Comparison of ENCODE assay signal across 17 mouse cellular contexts in the genomic region with DNA sequence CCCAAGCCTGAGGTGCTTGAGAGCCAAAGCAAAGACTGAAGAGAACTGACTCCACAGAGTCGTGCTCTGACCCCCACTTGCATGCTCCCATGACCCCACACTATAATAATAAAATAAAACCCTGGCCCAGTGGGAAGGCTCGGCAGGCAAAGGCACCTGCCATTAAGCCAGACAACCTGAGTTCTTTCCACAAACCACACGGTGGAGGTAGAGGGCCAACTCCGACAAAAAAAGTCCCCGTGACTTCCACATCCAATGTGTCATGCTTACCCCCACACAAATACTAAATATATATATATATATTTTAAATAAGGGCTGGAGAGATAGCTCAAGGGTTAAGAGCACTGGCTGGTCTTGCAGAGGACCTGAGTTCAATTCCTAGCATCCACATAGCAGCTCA. TPM values are rescaled to one million over a fixed set of nuclear protein-coding genes. Genes with fewer than 3 reads are reported as not detected.
DNase-seq lines count a peak whose midpoint lies in the region; ATAC-seq and TF ChIP-seq lines count a peak whose summit lies in the region.
"Had no signal": no experiment of that assay in that cellular context is flagged by ENCODE, and none has a peak within 500 bp of the region (broad histone marks: within the 10 kb centered on the region; RNA-seq: fewer than 3 reads in every experiment).

No protein-coding gene starts in this region.

- no peak for DNase-seq in kidney, postnatal 0 days (ENCODE audit: low spot score)
- DNase-seq in kidney, adult 11 months = no peak
- no peak for DNase-seq in right cerebral cortex, postnatal 14 days
- DNase-seq: adrenal gland, adult 2 months; cerebellum, postnatal 14 days; heart, postnatal 36 days; kidney, postnatal 4 days; right cerebral cortex, adult 18-20 months; thymus, adult 2 months had no signal

- peaks cover 58% of the 10 kb centered on the region for H3K79me3 ChIP-seq in C2C12 (ENCODE audit: low read depth)

- peaks cover 6% of the 10 kb centered on the region; the same call in 1 of the 2 replicates for H3K4me1 ChIP-seq in kidney, postnatal 0 days (replicated peaks; ENCODE audit: insufficient read depth, low read length)
- peaks cover 7% of the 10 kb centered on the region for H3K4me1 ChIP-seq in ES-Bruce4 (ENCODE audit: control insufficient read depth, insufficient read depth, low read length)
- peaks cover 9% of the 10 kb centered on the region for H3K4me1 ChIP-seq in intestine, embryonic 16.5 days (ENCODE audit: control insufficient read depth, insufficient read depth, low read length)
- H3K4me1 ChIP-seq in hindbrain, embryonic 16.5 days (ENCODE audit: control insufficient read depth, insufficient read depth, low read depth, low read length) = peaks cover 8% of the 10 kb centered on the region

- WGBS in kidney, postnatal 0 days = 48% methylated on average over 5 of the region's 5 CpGs
- 53% methylated on average over 5 of the region's 5 CpGs for WGBS in intestine, embryonic 16.5 days
- 76% methylated on average over 5 of the region's 5 CpGs for WGBS in hindbrain, embryonic 16.5 days

- H3K9ac ChIP-seq in kidney, postnatal 0 days (ENCODE audit: low read depth, low read length) = no peak overlapping the region
- no peak overlapping the region for H3K9ac ChIP-seq in ES-Bruce4 (ENCODE audit: low read depth, poor library complexity, severe bottlenecking)
- peak overlapping the region; percentile 33; the same call in 1 of the 2 replicates for H3K9ac ChIP-seq in intestine, embryonic 16.5 days (ENCODE audit: low read depth, low read length)
- no peak overlapping the region for H3K9ac ChIP-seq in hindbrain, embryonic 16.5 days (ENCODE audit: low read depth, low read length)
- H3K9ac ChIP-seq: neural tube, embryonic 13.5 days had no signal

- no peak overlapping the region for H3K27ac ChIP-seq in kidney, postnatal 0 days
- H3K27ac ChIP-seq in ES-Bruce4 (ENCODE audit: insufficient read depth, low read length) = no peak overlapping the region
- H3K27ac ChIP-seq in intestine, embryonic 16.5 days (ENCODE audit: low read length) = no peak overlapping the region
- no peak overlapping the region for H3K27ac ChIP-seq in hindbrain, embryonic 16.5 days (ENCODE audit: low read depth, low read length)
- H3K27ac ChIP-seq: neural tube, embryonic 13.5 days had no signal

- no peak overlapping the region for H3K4me2 ChIP-seq in kidney, postnatal 0 days (ENCODE audit: low read length)
- peak overlapping the region; percentile 30 for H3K4me2 ChIP-seq in intestine, embryonic 16.5 days (ENCODE audit: low read depth, low read length)
- no peak overlapping the region for H3K4me2 ChIP-seq in hindbrain, embryonic 16.5 days (ENCODE audit: low read length)

- no peaks in the 10 kb centered on the region for H3K27me3 ChIP-seq in kidney, postnatal 0 days (ENCODE audit: insufficient read depth, low read length)
- no peaks in the 10 kb centered on the region for H3K27me3 ChIP-seq in C2C12 (ENCODE audit: control insufficient read depth, insufficient read depth, insufficient read length)
- H3K27me3 ChIP-seq in ES-Bruce4 (ENCODE audit: control insufficient read depth, insufficient read depth, low read length, poor library complexity, severe bottlenecking) = no peaks in the 10 kb centered on the region
- no peaks in the 10 kb centered on the region for H3K27me3 ChIP-seq in intestine, embryonic 16.5 days (replicated peaks; ENCODE audit: control insufficient read depth, insufficient read depth, low read length)
- H3K27me3 ChIP-seq in hindbrain, embryonic 16.5 days (replicated peaks; ENCODE audit: control insufficient read depth, insufficient read depth, low read length) = no peaks in the 10 kb centered on the region
- H3K27me3 ChIP-seq: neural tube, embryonic 13.5 days had no signal

- H3K79me2 ChIP-seq in C2C12 (ENCODE audit: control insufficient read depth, insufficient read depth) = peaks cover 71% of the 10 kb centered on the region

- H3K4me3 ChIP-seq in kidney, postnatal 0 days (replicated peaks; ENCODE audit: low read depth, low read length) = no peak overlapping the region
- H3K4me3 ChIP-seq in C2C12 (ENCODE audit: insufficient read depth, poor library complexity, severe bottlenecking) (peak overlapping the region; percentile 11), ES-Bruce4 (ENCODE audit: low read depth, low read length) (no peak overlapping the region)
- H3K4me3 ChIP-seq in intestine, embryonic 16.5 days (ENCODE audit: low read length) = peak overlapping the region; percentile 21; the same call in 1 of the 2 replicates
- H3K4me3 ChIP-seq in hindbrain, embryonic 16.5 days (ENCODE audit: low read length) = no peak overlapping the region
- H3K4me3 ChIP-seq: neural tube, embryonic 13.5 days had no signal

- TF ChIP-seq EP300 in ES-Bruce4 (IDR thresholded peaks at IDR 0.05; ENCODE audit: insufficient read depth, low read depth, low read length) = no peak

- TF ChIP-seq CTCF in kidney, postnatal 0 days (IDR thresholded peaks at IDR 0.05; ENCODE audit: low read depth) = peak; percentile 46
- no peak for TF ChIP-seq CTCF in C2C12 (IDR thresholded peaks at IDR 0.05; ENCODE audit: control insufficient read depth, insufficient read depth, insufficient read length)
- TF ChIP-seq CTCF in ES-Bruce4 (IDR thresholded peaks at IDR 0.05; ENCODE audit: low read depth, low read length) = peak; percentile 11

- ATAC-seq in kidney, postnatal 0 days (replicated peaks; ENCODE audit: low FRiP score, low read depth) = no peak
- no peak for ATAC-seq in intestine, embryonic 16.5 days
- ATAC-seq in hindbrain, embryonic 16.5 days = no peak
- ATAC-seq: CD4-positive, CD25-positive, alpha-beta regulatory T cell, adult 4 months; midbrain, embryonic 16.5 days had no signal

- H3K36me3 ChIP-seq in kidney, postnatal 0 days (ENCODE audit: insufficient read depth, low read length) = peaks cover 27% of the 10 kb centered on the region; the same call in 1 of the 2 replicates
- peaks cover 66% of the 10 kb centered on the region for H3K36me3 ChIP-seq in C2C12 (ENCODE audit: control insufficient read depth, insufficient read depth)
- peaks cover 4% of the 10 kb centered on the region; the same call in 1 of the 2 replicates for H3K36me3 ChIP-seq in ES-Bruce4 (ENCODE audit: control insufficient read depth, insufficient read depth, low read length, poor library complexity, severe bottlenecking)
- H3K36me3 ChIP-seq in intestine, embryonic 16.5 days (ENCODE audit: control insufficient read depth, insufficient read depth, low read length) = peaks cover 4% of the 10 kb centered on the region; the same call in 1 of the 2 replicates
- H3K36me3 ChIP-seq in hindbrain, embryonic 16.5 days (ENCODE audit: control insufficient read depth, insufficient read depth, low read length) = peaks cover 13% of the 10 kb centered on the region; the same call in 1 of the 2 replicates

- no peaks in the 10 kb centered on the region for H3K9me3 ChIP-seq in kidney, postnatal 0 days (replicated peaks; ENCODE audit: low read length)
- H3K9me3 ChIP-seq in ES-Bruce4 (replicated peaks; ENCODE audit: control insufficient read depth, insufficient read depth, low read length, poor library complexity, severe bottlenecking) = no peaks in the 10 kb centered on the region
- no peaks in the 10 kb centered on the region for H3K9me3 ChIP-seq in intestine, embryonic 16.5 days (ENCODE audit: control insufficient read depth, low read length)
- no peaks in the 10 kb centered on the region for H3K9me3 ChIP-seq in hindbrain, embryonic 16.5 days (ENCODE audit: control insufficient read depth, low read length)
- H3K9me3 ChIP-seq: neural tube, embryonic 13.5 days had no signal

- no peak for TF ChIP-seq POLR2A in ES-Bruce4 (IDR thresholded peaks at IDR 0.05; ENCODE audit: insufficient read depth, low read length)

- no peak overlapping the region for H3ac ChIP-seq in C2C12 (ENCODE audit: control insufficient read depth, insufficient read length, low read depth)

TF ChIP-seq in C2C12, 6 proteins besides CTCF, POLR2A, EP300 and RAD21:
- TF ChIP-seq MYOG (IDR thresholded peaks at IDR 0.05; ENCODE audit: control insufficient read depth, extremely low read depth, insufficient read length) (no peak), MYOD1 (IDR thresholded peaks at IDR 0.05; ENCODE audit: control insufficient read depth, insufficient read length, low read depth) (no peak), FOSL1 (IDR thresholded peaks at IDR 0.05; ENCODE audit: insufficient read depth, low read length, poor library complexity, severe bottlenecking) (no peak), USF1 (IDR thresholded peaks at IDR 0.05; ENCODE audit: low read depth) (no peak), CEBPB (IDR thresholded peaks at IDR 0.05; ENCODE audit: low read depth) (no peak), MAX (IDR thresholded peaks at IDR 0.05) (no peak)

RNA-seq across cellular contexts. Expression of a gene that starts 2.4 kb away (rescaled TPM):
- 95.4 and 101 TPM in 2 replicates for polyA plus RNA-seq in kidney, postnatal 0 days (2015; fragmentation: Nextera tagmentation; extraction: Ambion mirVana)
- polyA plus RNA-seq in C2C12 (2012; fragmentation: generic; extraction: Trizol) (346 TPM), ES-Bruce4 (2011; ENCODE audit: insufficient read depth, insufficient read length, low read depth, missing spikeins) (109 and 112 TPM in 2 replicates)
- polyA plus RNA-seq in intestine, embryonic 16.5 days (2015; fragmentation: Nextera tagmentation; extraction: Ambion mirVana) = 250 and 255 TPM in 2 replicates
- polyA plus RNA-seq in hindbrain, embryonic 16.5 days (2015; fragmentation: Nextera tagmentation; extraction: Ambion mirVana) = 122 and 123 TPM in 2 replicates

RNA-seq across cellular contexts. Expression of a gene that starts 26.7 kb away (rescaled TPM):
- 25.3 and 28.3 TPM in 2 replicates for polyA plus RNA-seq in kidney, postnatal 0 days (2015; fragmentation: Nextera tagmentation; extraction: Ambion mirVana)
- polyA plus RNA-seq in C2C12 (2012; fragmentation: generic; extraction: Trizol) (32.5 TPM), ES-Bruce4 (2011; ENCODE audit: insufficient read depth, insufficient read length, low read depth, missing spikeins) (26.5 and 35.7 TPM in 2 replicates)
- 16.8 and 20.4 TPM in 2 replicates for polyA plus RNA-seq in intestine, embryonic 16.5 days (2015; fragmentation: Nextera tagmentation; extraction: Ambion mirVana)
- 18.9 TPM in 2 replicates for polyA plus RNA-seq in hindbrain, embryonic 16.5 days (2015; fragmentation: Nextera tagmentation; extraction: Ambion mirVana)

RNA-seq across cellular contexts. Expression of a gene that starts 37.6 kb away (rescaled TPM):
- polyA plus RNA-seq in kidney, postnatal 0 days (2015; fragmentation: Nextera tagmentation; extraction: Ambion mirVana) = 0.18 TPM in 1 of 2 replicates, not detected in the other
- polyA plus RNA-seq in C2C12 (2012; fragmentation: generic; extraction: Trizol) = 0.20 TPM
- 0.91 and 1.4 TPM in 2 replicates for polyA plus RNA-seq in ES-Bruce4 (2011; ENCODE audit: insufficient read depth, insufficient read length, low read depth, missing spikeins)
- 0.48 TPM in 1 of 2 replicates, not detected in the other for polyA plus RNA-seq in intestine, embryonic 16.5 days (2015; fragmentation: Nextera tagmentation; extraction: Ambion mirVana)
- 0.41 and 0.64 TPM in 2 replicates for polyA plus RNA-seq in hindbrain, embryonic 16.5 days (2015; fragmentation: Nextera tagmentation; extraction: Ambion mirVana)
- polyA plus RNA-seq: adrenal gland, adult 2 months; CD4-positive, CD25-positive, alpha-beta regulatory T cell, adult 4 months; intestine, embryonic 14.5 days; neural tube, embryonic 13.5 days had no signal

Comparison
In these comparisons a context has a peak if more than half of its experiments do, and no peak if none do; other contexts are left out.
1. H3K4me3 ChIP-seq: peak in C2C12 (single experiment) and intestine, embryonic 16.5 days (single experiment); none in kidney, postnatal 0 days (single experiment), ES-Bruce4 (single experiment) and hindbrain, embryonic 16.5 days (single experiment).